Comparison of ENCODE assay signal across 18 mouse cellular contexts in the genomic region with DNA sequence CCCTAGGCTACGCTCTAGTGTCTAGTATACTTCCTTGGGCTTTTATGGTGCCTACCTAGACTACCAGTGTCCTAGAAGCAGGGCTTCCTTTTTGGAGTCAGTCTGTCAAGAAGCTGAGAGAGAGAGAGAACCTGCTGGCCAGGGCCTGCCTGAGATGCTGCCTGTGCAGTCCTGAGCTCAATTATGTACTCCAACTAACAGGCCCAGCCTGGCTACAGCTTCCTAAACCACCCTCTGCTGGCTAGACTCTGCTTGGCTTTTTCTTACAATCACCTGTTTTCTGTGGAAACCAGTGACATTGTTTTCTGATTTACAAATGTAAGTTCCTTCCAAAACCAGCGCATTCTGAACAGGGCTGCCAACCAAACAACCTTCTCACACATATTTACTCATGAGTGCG. TPM values are rescaled to one million over a fixed set of nuclear protein-coding genes. Genes with fewer than 3 reads are reported as not detected.
A peak's percentile ranks its signal among the peaks of the same experiment; 100 is the strongest.
DNase-seq lines count a peak whose midpoint lies in the region; ATAC-seq and TF ChIP-seq lines count a peak whose summit lies in the region.
"Had no signal": no experiment of that assay in that cellular context is flagged by ENCODE, and none has a peak within 500 bp of the region (broad histone marks: within the 10 kb centered on the region; RNA-seq: fewer than 3 reads in every experiment).

No protein-coding gene starts in this region.

- TF ChIP-seq POLR2A in cortical plate, adult 2 months (IDR thresholded peaks at IDR 0.05; ENCODE audit: extremely low read depth, insufficient read depth, low read length), result no peak

- peak overlapping the region; percentile 79 for H3K27ac ChIP-seq in hindbrain, postnatal 0 days
- H3K27ac ChIP-seq in hindbrain, embryonic 11.5 days (ENCODE audit: low read depth, low read length), result no peak overlapping the region
- H3K27ac ChIP-seq in cortical plate, adult 2 months (ENCODE audit: insufficient read depth, low read length), result peak overlapping the region; percentile 86
- H3K27ac ChIP-seq: heart, embryonic 10.5 days; kidney, embryonic 15.5 days; limb, embryonic 13.5 days; liver, embryonic 13.5 days had no signal

- no peaks in the 10 kb centered on the region for H3K9me3 ChIP-seq in hindbrain, postnatal 0 days (ENCODE audit: low read length)
- H3K9me3 ChIP-seq in hindbrain, embryonic 11.5 days (ENCODE audit: control insufficient read depth, low read length), result no peaks in the 10 kb centered on the region
- no peaks in the 10 kb centered on the region for H3K9me3 ChIP-seq in E14TG2a.4 (ENCODE audit: low read length)
- H3K9me3 ChIP-seq: heart, embryonic 10.5 days; kidney, embryonic 15.5 days; limb, embryonic 13.5 days; liver, embryonic 13.5 days had no signal

- peaks cover 6% of the 10 kb centered on the region; the same call in 1 of the 2 replicates for H3K4me1 ChIP-seq in hindbrain, postnatal 0 days (ENCODE audit: insufficient read depth, low read length)
- no peaks in the 10 kb centered on the region for H3K4me1 ChIP-seq in hindbrain, embryonic 11.5 days (replicated peaks; ENCODE audit: control insufficient read depth, insufficient read depth, low read length)
- peaks cover 67% of the 10 kb centered on the region for H3K4me1 ChIP-seq in E14TG2a.4 (replicated peaks; ENCODE audit: low read depth, low read length)
- H3K4me1 ChIP-seq in cortical plate, adult 2 months (ENCODE audit: control insufficient read depth, insufficient read depth, low read length), result peaks cover 8% of the 10 kb centered on the region
- H3K4me1 ChIP-seq: limb, embryonic 13.5 days had no signal

- no peak overlapping the region for H3K4me2 ChIP-seq in hindbrain, postnatal 0 days (ENCODE audit: low read depth, low read length)
- H3K4me2 ChIP-seq in hindbrain, embryonic 11.5 days (replicated peaks; ENCODE audit: low read depth, low read length), result no peak overlapping the region
- H3K4me2 ChIP-seq: kidney, embryonic 15.5 days; limb, embryonic 13.5 days; liver, embryonic 13.5 days; lung, embryonic 14.5 days had no signal

- DNase-seq in hindbrain, postnatal 0 days (ENCODE audit: low spot score), result no peak
- no peak for DNase-seq in hindbrain, embryonic 11.5 days (ENCODE audit: low spot score)
- no peak for DNase-seq in kidney, adult 9 months
- no peak for DNase-seq in cerebellum, postnatal 36 days
- DNase-seq: adrenal gland, postnatal 14 days; cerebellum, adult 11 months; kidney, postnatal 4 days; liver, embryonic 13.5 days; lung, embryonic 14.5 days; lung, postnatal 36 days; thymus, postnatal 14 days had no signal

- 91% methylated on average over 3 of the region's 3 CpGs for WGBS in hindbrain, postnatal 0 days
- WGBS in hindbrain, embryonic 11.5 days, result 96% methylated on average over 3 of the region's 3 CpGs

- no peak overlapping the region for H3K4me3 ChIP-seq in hindbrain, postnatal 0 days (ENCODE audit: low read length)
- H3K4me3 ChIP-seq in hindbrain, embryonic 11.5 days (ENCODE audit: low read depth, low read length), result no peak overlapping the region
- H3K4me3 ChIP-seq in E14TG2a.4 (replicated peaks; ENCODE audit: low read length), result peak overlapping the region; percentile 26; the same call in 1 of the 2 replicates
- no peak overlapping the region for H3K4me3 ChIP-seq in cortical plate, adult 2 months (ENCODE audit: insufficient read depth, low read length)
- H3K4me3 ChIP-seq: heart, embryonic 10.5 days; kidney, embryonic 15.5 days; limb, embryonic 13.5 days; liver, embryonic 13.5 days had no signal

- no peak for TF ChIP-seq CTCF in hindbrain, postnatal 0 days (IDR thresholded peaks at IDR 0.05; ENCODE audit: low read depth)
- no peak for TF ChIP-seq CTCF in E14TG2a.4 (conservative IDR thresholded peaks at IDR 0.05; ENCODE audit: low read length)
- TF ChIP-seq CTCF in cortical plate, adult 2 months (IDR thresholded peaks at IDR 0.05; ENCODE audit: extremely low read depth, insufficient read depth, low read length), result no peak

- no peak overlapping the region for H3K9ac ChIP-seq in hindbrain, postnatal 0 days (replicated peaks; ENCODE audit: low read length)
- no peak overlapping the region for H3K9ac ChIP-seq in hindbrain, embryonic 11.5 days (ENCODE audit: low read depth, low read length)
- H3K9ac ChIP-seq: kidney, embryonic 15.5 days; limb, embryonic 13.5 days; liver, embryonic 13.5 days; lung, embryonic 14.5 days had no signal

- peaks cover 5% of the 10 kb centered on the region; the same call in 1 of the 2 replicates for H3K36me3 ChIP-seq in hindbrain, postnatal 0 days (ENCODE audit: insufficient read depth, low read length)
- no peaks in the 10 kb centered on the region for H3K36me3 ChIP-seq in hindbrain, embryonic 11.5 days (ENCODE audit: control insufficient read depth, insufficient read depth, low read length)
- peaks cover 95% of the 10 kb centered on the region for H3K36me3 ChIP-seq in E14TG2a.4 (ENCODE audit: insufficient read depth, low read length)

- no peak for ATAC-seq in hindbrain, postnatal 0 days
- ATAC-seq in hindbrain, embryonic 11.5 days (ENCODE audit: low FRiP score), result no peak
- peak; percentile 37 for ATAC-seq in neutrophil, adult 5-6 weeks (ENCODE audit: extremely low read depth, insufficient number of reproducible peaks, low FRiP score, poor library complexity, severe bottlenecking)
- ATAC-seq: Patski had no signal

- H3K27me3 ChIP-seq in hindbrain, postnatal 0 days (ENCODE audit: insufficient read depth, low read length), result no peaks in the 10 kb centered on the region
- H3K27me3 ChIP-seq in hindbrain, embryonic 11.5 days (ENCODE audit: control insufficient read depth, insufficient read depth, low read length), result no peaks in the 10 kb centered on the region
- H3K27me3 ChIP-seq in E14TG2a.4 (ENCODE audit: insufficient read depth, low read length), result no peaks in the 10 kb centered on the region
- H3K27me3 ChIP-seq: kidney, embryonic 15.5 days; limb, embryonic 13.5 days; liver, embryonic 13.5 days; Patski had no signal

RNA-seq across cellular contexts. Expression of a gene that starts 45.3 kb away (rescaled TPM):
- 99.7 and 126 TPM in 2 replicates for total RNA-seq in hindbrain, postnatal 0 days (2014; rRNA removed)
- 79.2 and 83.6 TPM in 2 replicates for polyA plus RNA-seq in hindbrain, postnatal 0 days (2015; fragmentation: Nextera tagmentation; extraction: Ambion mirVana)
- 67.2 and 75.3 TPM in 2 replicates for polyA plus RNA-seq in hindbrain, embryonic 11.5 days (2014; fragmentation: Nextera tagmentation; extraction: Ambion mirVana)
- 81.8 and 87.4 TPM in 2 replicates for polyA plus RNA-seq in cortical plate, adult 2 months (2012; rRNA removed)
- total RNA-seq in neutrophil, adult 5-6 weeks (2017), result 42.5 and 44.1 TPM in 2 replicates
